Comparison of ENCODE assay signal across 8 mouse cellular contexts in the genomic region with DNA sequence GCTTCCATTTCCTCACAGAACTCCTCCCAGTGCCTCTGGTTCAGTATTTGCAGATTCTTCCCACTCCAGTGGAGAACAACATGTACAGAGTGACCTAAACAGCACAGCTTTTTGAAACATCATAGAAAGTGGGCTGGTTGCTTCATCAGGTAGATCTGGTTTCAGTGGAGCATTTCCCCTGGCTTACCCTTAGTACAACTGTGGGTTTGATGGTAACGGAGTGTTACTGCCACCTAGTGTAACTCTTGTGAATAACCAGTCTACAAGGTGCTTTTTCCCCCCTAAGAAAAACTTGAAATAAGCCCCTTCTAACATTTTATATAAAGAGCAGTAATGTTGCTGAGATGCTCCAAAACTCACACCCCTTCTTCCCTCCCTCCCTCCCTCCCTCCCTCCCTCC. TPM values are rescaled to one million over a fixed set of nuclear protein-coding genes. Genes with fewer than 3 reads are reported as not detected.
A peak's percentile ranks its signal among the peaks of the same experiment; 100 is the strongest.
DNase-seq lines count a peak whose midpoint lies in the region; ATAC-seq lines count a peak whose summit lies in the region.
"Had no signal": no experiment of that assay in that cellular context is flagged by ENCODE, and none has a peak within 500 bp of the region (broad histone marks: within the 10 kb centered on the region; RNA-seq: fewer than 3 reads in every experiment).

No protein-coding gene starts in this region.

- H3K27ac ChIP-seq in limb, embryonic 11.5 days (replicated peaks; ENCODE audit: low read depth, low read length) = no peak overlapping the region
- no peak overlapping the region for H3K27ac ChIP-seq in limb, embryonic 10.5 days
- no peak overlapping the region for H3K27ac ChIP-seq in embryonic facial prominence, embryonic 11.5 days (replicated peaks; ENCODE audit: low read depth, low read length)
- H3K27ac ChIP-seq: lung, embryonic 15.5 days had no signal

- WGBS in limb, embryonic 11.5 days = 9% methylated on average over 1 of the region's 1 CpGs
- WGBS in limb, embryonic 10.5 days = 13% methylated on average over 1 of the region's 1 CpGs
- WGBS in embryonic facial prominence, embryonic 11.5 days = 5% methylated on average over 1 of the region's 1 CpGs

- H3K9ac ChIP-seq in limb, embryonic 11.5 days (ENCODE audit: low read length) = no peak overlapping the region
- H3K9ac ChIP-seq in embryonic facial prominence, embryonic 11.5 days (replicated peaks; ENCODE audit: low read length) = no peak overlapping the region
- H3K9ac ChIP-seq: lung, embryonic 15.5 days had no signal

- no peak overlapping the region for H3K4me3 ChIP-seq in limb, embryonic 11.5 days (ENCODE audit: low read depth, low read length)
- no peak overlapping the region for H3K4me3 ChIP-seq in limb, embryonic 10.5 days
- no peak overlapping the region for H3K4me3 ChIP-seq in embryonic facial prominence, embryonic 11.5 days (ENCODE audit: low read depth, low read length)
- H3K4me3 ChIP-seq: lung, embryonic 15.5 days had no signal

- H3K36me3 ChIP-seq in limb, embryonic 11.5 days (ENCODE audit: control insufficient read depth, insufficient read depth, low read length) = no peaks in the 10 kb centered on the region
- H3K36me3 ChIP-seq in limb, embryonic 10.5 days = no peaks in the 10 kb centered on the region
- no peaks in the 10 kb centered on the region for H3K36me3 ChIP-seq in embryonic facial prominence, embryonic 11.5 days (replicated peaks; ENCODE audit: control insufficient read depth, insufficient read depth, low read depth, low read length)
- H3K36me3 ChIP-seq: lung, embryonic 15.5 days had no signal

- ATAC-seq in limb, embryonic 11.5 days (ENCODE audit: insufficient number of reproducible peaks, low FRiP score, low TSS enrichment, low read depth) = peak; percentile 72
- ATAC-seq in embryonic facial prominence, embryonic 11.5 days (replicated peaks; ENCODE audit: insufficient number of reproducible peaks, low FRiP score, low TSS enrichment, low read depth) = peak; percentile 66; the same call in 1 of the 2 replicates

- peak; percentile 25 for DNase-seq in limb, embryonic 11.5 days (ENCODE audit: low spot score)
- no peak for DNase-seq in limb, embryonic 10.5 days (ENCODE audit: low spot score)
- DNase-seq in NIH3T3 (ENCODE audit: low read depth) = peak; percentile 73
- peak; percentile 71 for DNase-seq in embryonic facial prominence, embryonic 11.5 days (ENCODE audit: low spot score)
- DNase-seq in lung, postnatal 10 days = peak; percentile 21
- DNase-seq in c-Kit-positive CD71-positive TER-119-positive erythroid progenitor cells, embryonic 14.5 days (ENCODE audit: low spot score) = no peak
- no peak for DNase-seq in ovary, postnatal 36 days (ENCODE audit: low spot score)

- no peaks in the 10 kb centered on the region for H3K9me3 ChIP-seq in limb, embryonic 11.5 days (ENCODE audit: control insufficient read depth, low read length)
- H3K9me3 ChIP-seq in limb, embryonic 10.5 days (replicated peaks) = no peaks in the 10 kb centered on the region
- H3K9me3 ChIP-seq in embryonic facial prominence, embryonic 11.5 days (replicated peaks; ENCODE audit: control insufficient read depth, low read length) = no peaks in the 10 kb centered on the region
- H3K9me3 ChIP-seq: lung, embryonic 15.5 days had no signal

- no peaks in the 10 kb centered on the region for H3K4me1 ChIP-seq in limb, embryonic 11.5 days (ENCODE audit: control insufficient read depth, insufficient read depth, low read length)
- no peaks in the 10 kb centered on the region for H3K4me1 ChIP-seq in limb, embryonic 10.5 days
- no peaks in the 10 kb centered on the region for H3K4me1 ChIP-seq in embryonic facial prominence, embryonic 11.5 days (ENCODE audit: control insufficient read depth, insufficient read depth, low read length)
- H3K4me1 ChIP-seq: lung, embryonic 15.5 days had no signal

- H3K27me3 ChIP-seq in limb, embryonic 11.5 days (ENCODE audit: control insufficient read depth, insufficient read depth, low read length) = no peaks in the 10 kb centered on the region
- no peaks in the 10 kb centered on the region for H3K27me3 ChIP-seq in limb, embryonic 10.5 days (ENCODE audit: low read depth, poor library complexity, severe bottlenecking)
- H3K27me3 ChIP-seq in embryonic facial prominence, embryonic 11.5 days (ENCODE audit: control insufficient read depth, insufficient read depth, low read length) = no peaks in the 10 kb centered on the region
- H3K27me3 ChIP-seq: lung, embryonic 15.5 days had no signal

- H3K4me2 ChIP-seq in limb, embryonic 11.5 days (ENCODE audit: low read depth, severe bottlenecking) = no peak overlapping the region
- no peak overlapping the region for H3K4me2 ChIP-seq in embryonic facial prominence, embryonic 11.5 days (ENCODE audit: low read depth, low read length)
- H3K4me2 ChIP-seq: lung, embryonic 15.5 days had no signal

RNA-seq across cellular contexts. Expression of gene Lpcat4, which starts 23.3 kb away (rescaled TPM):
- polyA plus RNA-seq in limb, embryonic 11.5 days (2014; fragmentation: Nextera tagmentation; extraction: Ambion mirVana) = 14.2 TPM in 2 replicates
- 15.0 and 18.0 TPM in 2 replicates for polyA plus RNA-seq in limb, embryonic 10.5 days (2016; fragmentation: Nextera tagmentation; extraction: Ambion mirVana)
- 10.5 and 11.8 TPM in 2 replicates for polyA plus RNA-seq in embryonic facial prominence, embryonic 11.5 days (2014; fragmentation: Nextera tagmentation; extraction: Ambion mirVana)

RNA-seq across cellular contexts. Expression of gene Nutm1, which starts 43.1 kb away (rescaled TPM):
- not detected in 2 replicates for polyA plus RNA-seq in limb, embryonic 11.5 days (2014; fragmentation: Nextera tagmentation; extraction: Ambion mirVana)
- polyA plus RNA-seq in limb, embryonic 10.5 days (2016; fragmentation: Nextera tagmentation; extraction: Ambion mirVana) = 0.04 and 0.10 TPM in 2 replicates
- 0.06 TPM in 1 of 2 replicates, not detected in the other for polyA plus RNA-seq in embryonic facial prominence, embryonic 11.5 days (2014; fragmentation: Nextera tagmentation; extraction: Ambion mirVana)
- polyA plus RNA-seq: lung, embryonic 15.5 days had no signal

RNA-seq across cellular contexts. Expression of gene Nop10, which starts 45.7 kb away (rescaled TPM):
- polyA plus RNA-seq in limb, embryonic 11.5 days (2014; fragmentation: Nextera tagmentation; extraction: Ambion mirVana) = 180 and 182 TPM in 2 replicates
- 188 and 253 TPM in 2 replicates for polyA plus RNA-seq in limb, embryonic 10.5 days (2016; fragmentation: Nextera tagmentation; extraction: Ambion mirVana)
- polyA plus RNA-seq in embryonic facial prominence, embryonic 11.5 days (2014; fragmentation: Nextera tagmentation; extraction: Ambion mirVana) = 181 and 189 TPM in 2 replicates

RNA-seq across cellular contexts. Expression of gene Slc12a6, which starts 49.6 kb away (rescaled TPM):
- polyA plus RNA-seq in limb, embryonic 11.5 days (2014; fragmentation: Nextera tagmentation; extraction: Ambion mirVana) = 9.7 TPM in 2 replicates
- 5.0 and 7.4 TPM in 2 replicates for polyA plus RNA-seq in limb, embryonic 10.5 days (2016; fragmentation: Nextera tagmentation; extraction: Ambion mirVana)
- 10.3 and 10.4 TPM in 2 replicates for polyA plus RNA-seq in embryonic facial prominence, embryonic 11.5 days (2014; fragmentation: Nextera tagmentation; extraction: Ambion mirVana)

RNA-seq across cellular contexts. Expression of gene Gm21985, which starts 50.1 kb away (rescaled TPM):
- polyA plus RNA-seq in limb, embryonic 11.5 days (2014; fragmentation: Nextera tagmentation; extraction: Ambion mirVana) = 0.08 TPM in 1 of 2 replicates, not detected in the other
- not detected in 2 replicates for polyA plus RNA-seq in limb, embryonic 10.5 days (2016; fragmentation: Nextera tagmentation; extraction: Ambion mirVana)
- polyA plus RNA-seq in embryonic facial prominence, embryonic 11.5 days (2014; fragmentation: Nextera tagmentation; extraction: Ambion mirVana) = not detected in 2 replicates
- polyA plus RNA-seq: lung, embryonic 15.5 days had no signal

Comparison
In these comparisons a context has a peak if more than half of its experiments do, and no peak if none do; other contexts are left out.
1. DNase-seq: peak in limb, embryonic 11.5 days (single experiment), NIH3T3 (single experiment), embryonic facial prominence, embryonic 11.5 days (single experiment) and lung, postnatal 10 days (single experiment); none in limb, embryonic 10.5 days (single experiment), c-Kit-positive CD71-positive TER-119-positive erythroid progenitor cells, embryonic 14.5 days (single experiment) and ovary, postnatal 36 days (single experiment).